Comparison of ENCODE assay signal across 1 mouse cellular context in the genomic region with DNA sequence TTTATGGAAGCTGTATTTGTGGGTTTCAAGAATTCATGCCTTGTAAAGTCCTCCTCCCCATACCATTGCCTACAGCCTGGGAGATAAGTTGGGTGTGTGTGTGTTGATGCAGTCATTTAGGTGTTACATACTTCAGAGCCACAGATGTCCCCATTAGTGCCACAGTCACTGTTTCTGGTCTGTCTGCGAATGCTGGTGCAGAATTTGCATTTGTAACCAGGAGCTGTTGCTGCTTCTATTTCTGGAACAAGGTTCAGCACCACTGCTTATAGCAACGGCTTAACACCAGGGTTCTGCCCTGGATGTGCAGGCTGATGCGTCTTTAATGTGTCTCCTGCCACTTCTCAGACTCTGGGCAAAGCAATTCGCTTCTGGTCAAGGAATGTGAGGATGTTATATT.
A peak's percentile ranks its signal among the peaks of the same experiment; 100 is the strongest.
TF ChIP-seq lines count a peak whose summit lies in the region.

No protein-coding gene starts in this region.

TF ChIP-seq in CH12.LX, 34 proteins besides CTCF, POLR2A, EP300 and RAD21 (continued from another document):
- TF ChIP-seq USF1 (IDR thresholded peaks at IDR 0.05; ENCODE audit: low read depth, low read length), result no peak
- peak; percentile 80; the same call in 1 of the 2 replicates for TF ChIP-seq MYC (IDR thresholded peaks at IDR 0.05; ENCODE audit: low read depth, low read length)
- TF ChIP-seq MXI1 (IDR thresholded peaks at IDR 0.05; ENCODE audit: low read depth, low read length), result peak; percentile 37; the same call in 1 of the 2 replicates
- TF ChIP-seq IRF4 (IDR thresholded peaks at IDR 0.05; ENCODE audit: low read depth, low read length), result peak; percentile 83
- TF ChIP-seq ZMIZ1 (IDR thresholded peaks at IDR 0.05; ENCODE audit: low read depth, low read length), result peak; percentile 44; the same call in 1 of the 2 replicates
- TF ChIP-seq E2F4 (IDR thresholded peaks at IDR 0.05; ENCODE audit: insufficient replicate concordance, low read depth, low read length), result no peak
- TF ChIP-seq USF2 (conservative IDR thresholded peaks at IDR 0.05; ENCODE audit: low read depth, low read length), result no peak
- TF ChIP-seq BHLHE40 (IDR thresholded peaks at IDR 0.05; ENCODE audit: low read depth, low read length), result peak; percentile 82
- peak; percentile 26; the same call in 1 of the 2 replicates for TF ChIP-seq NRF1 (IDR thresholded peaks at IDR 0.05; ENCODE audit: low read depth, low read length)
- peak; percentile 40; the same call in 1 of the 2 replicates for TF ChIP-seq MAZ (IDR thresholded peaks at IDR 0.05; ENCODE audit: low read depth, low read length)
- TF ChIP-seq TBP (conservative IDR thresholded peaks at IDR 0.05; ENCODE audit: low read depth, low read length), result peak; percentile 60; the same call in 1 of the 2 replicates
- peak; percentile 44; the same call in 1 of the 2 replicates for TF ChIP-seq HCFC1 (IDR thresholded peaks at IDR 0.05; ENCODE audit: low read depth, low read length)
- peak; percentile 44; the same call in 1 of the 2 replicates for TF ChIP-seq JUND (conservative IDR thresholded peaks at IDR 0.05; ENCODE audit: low read depth, low read length)
- TF ChIP-seq MAX (IDR thresholded peaks at IDR 0.05; ENCODE audit: low read length), result 0 out of 2 replicates have a peak, but pooled peaks have one; percentile 31
- peak; percentile 36 for TF ChIP-seq JUN (IDR thresholded peaks at IDR 0.05; ENCODE audit: insufficient read depth, low read depth, low read length)
- TF ChIP-seq MAFK (IDR thresholded peaks at IDR 0.05; ENCODE audit: insufficient replicate concordance, low read length), result 0 out of 2 replicates have a peak, but pooled peaks have one; percentile 51
- no peak for TF ChIP-seq ZC3H11A (IDR thresholded peaks at IDR 0.05; ENCODE audit: low read depth, low read length)
- TF ChIP-seq ZKSCAN1 (IDR thresholded peaks at IDR 0.05; ENCODE audit: borderline replicate concordance, low read depth, low read length), result no peak
- TF ChIP-seq CHD2 (IDR thresholded peaks at IDR 0.05; ENCODE audit: low read length), result 0 out of 2 replicates have a peak, but pooled peaks have one; percentile 18
- TF ChIP-seq ZNF384 (IDR thresholded peaks at IDR 0.05; ENCODE audit: low read depth, low read length), result peak; percentile 52; the same call in 1 of the 2 replicates
- TF ChIP-seq POLR2AphosphoS2 (IDR thresholded peaks at IDR 0.05; ENCODE audit: low read depth, low read length), result no peak
- TF ChIP-seq MEF2A (IDR thresholded peaks at IDR 0.05; ENCODE audit: borderline replicate concordance, low read depth, low read length), result peak; percentile 100
- TF ChIP-seq SIN3A (IDR thresholded peaks at IDR 0.05; ENCODE audit: low read length), result peak; percentile 86
- no peak; the same call in 1 of the 2 replicates for TF ChIP-seq CHD1 (IDR thresholded peaks at IDR 0.05; ENCODE audit: low read depth, low read length)
- 0 out of 2 replicates have a peak, but pooled peaks have one; percentile 42 for TF ChIP-seq NELFE (IDR thresholded peaks at IDR 0.05; ENCODE audit: low read depth, low read length)
- TF ChIP-seq KAT2A (IDR thresholded peaks at IDR 0.05; ENCODE audit: insufficient replicate concordance, low read length), result no peak
- TF ChIP-seq RCOR1 (conservative IDR thresholded peaks at IDR 0.05; ENCODE audit: low read depth, low read length), result peak; percentile 45; the same call in 1 of the 2 replicates
- TF ChIP-seq SMC3 (IDR thresholded peaks at IDR 0.05; ENCODE audit: low read depth, low read length), result no peak
